Mouse (Mus musculus): ENCODE measurements around the gene Taok3. TPM values are rescaled to one million over a fixed set of nuclear protein-coding genes. Genes with fewer than 3 reads are reported as not detected.

Gene Taok3
- 10 to 100 TPM; 78.2 to 84.2 TPM for total RNA-seq (2023)

GRCm38 (mm10) chr5:117119777-117120488 is at the start of gene Taok3:
Taok3 (plus strand) TSS chr5:117120129.

GRCm38 (mm10) chr5:117115836-117116366 is 4.0 kb upstream of the Taok3 start, which contains the start of gene Suds3:
Suds3 (minus strand) TSS chr5:117116113.

GRCm38 (mm10) chr5:117286831-117287822 is 167.2 kb downstream of the Taok3 start, which contains the start of gene Pebp1:
Pebp1 (minus strand) TSS chr5:117287625.

GRCm38 (mm10) chr5:117318741-117319629 is 199.1 kb downstream of the Taok3 start, which contains the start of gene Vsig10:
Vsig10 (plus strand) TSS chr5:117319083.

Other genes starting within 250 kb of the Taok3 start
- gene Suds3, start 4.0 kb upstream of the Taok3 start, total RNA-seq (2023), result 10 to 100 TPM; 58.3 to 88.5 TPM
- gene Pebp1, start 167.5 kb downstream of the Taok3 start, total RNA-seq (2023), result 10 to 100 TPM; 44.7 to 50.9 TPM
- gene Vsig10, start 199.0 kb downstream of the Taok3 start, total RNA-seq (2023), result 1 to 10 TPM; 7.2 to 9.7 TPM
- gene Wsb2, start 237.2 kb downstream of the Taok3 start, total RNA-seq (2023), result 10 to 100 TPM; 38.2 to 39.0 TPM